Mouse (Mus musculus) adrenal gland, postnatal 4 days (tissue): ENCODE results near the gene Iffo1. TPM values are rescaled to one million over a fixed set of nuclear protein-coding genes. Genes with fewer than 3 reads are reported as not detected.

Source experiments
- DNase-seq, 2 experiments: peaks; one replicate each; pipeline ENCODE4 v3.0.0; 2021 to 2022; ENCODE audit warnings: low spot score in 2 of 2, mixed read lengths in 2 of 2
- total RNA-seq, 2 experiments: library from RNA; stranded (reverse); gene quantifications; 2 replicates each; pipeline ENCODE4 v1.2.3; 2021

The Iffo1 gene
- total RNA-seq, 2 experiments from 2014 or later: 42.7 to 49.9 TPM

GRCm38 (mm10) chr6:125137002-125137671 is 7.9 kb upstream of the Iffo1 start:
- DNase-seq: no peak

- DNase-seq: no peak
Observed at GRCm38 (mm10) chr6:125139747-125140146, 5.3 kb upstream of the Iffo1 start.

- no peak for DNase-seq
Observed at GRCm38 (mm10) chr6:125142436-125142835, 2.6 kb upstream of the Iffo1 start.

GRCm38 (mm10) chr6:125143128-125143527 is 1.9 kb upstream of the Iffo1 start:
- DNase-seq: no peak

- no peak for DNase-seq
Observed at GRCm38 (mm10) chr6:125143904-125144303, 1.1 kb upstream of the Iffo1 start.

- no peak for DNase-seq
Observed at GRCm38 (mm10) chr6:125145479-125145951, 474 bp downstream of the Iffo1 start.

GRCm38 (mm10) chr6:125146148-125146547 is 1.1 kb downstream of the Iffo1 start:
- DNase-seq: no peak

- DNase-seq: peak in 1 of 2 experiments; percentile 35
Observed at GRCm38 (mm10) chr6:125146797-125147196, 1.8 kb downstream of the Iffo1 start.

- no peak for DNase-seq
Observed at GRCm38 (mm10) chr6:125147329-125147728, 2.3 kb downstream of the Iffo1 start.

GRCm38 (mm10) chr6:125148251-125148925 is 3.3 kb downstream of the Iffo1 start:
- no peak for DNase-seq

- DNase-seq: no peak
Observed at GRCm38 (mm10) chr6:125148926-125149568, 4.0 kb downstream of the Iffo1 start.

- no peak for DNase-seq
Observed at GRCm38 (mm10) chr6:125149569-125149950, 4.5 kb downstream of the Iffo1 start.

GRCm38 (mm10) chr6:125152212-125153017 is 7.4 kb downstream of the Iffo1 start:
- no peak for DNase-seq

- DNase-seq: no peak
Observed at GRCm38 (mm10) chr6:125153018-125153389, 8.0 kb downstream of the Iffo1 start.

- DNase-seq: no peak
Observed at GRCm38 (mm10) chr6:125153682-125154081, 8.6 kb downstream of the Iffo1 start.

- no peak for DNase-seq
Observed at GRCm38 (mm10) chr6:125154550-125154949, 9.5 kb downstream of the Iffo1 start.

- DNase-seq: no peak
Observed at GRCm38 (mm10) chr6:125155262-125155661, 10.2 kb downstream of the Iffo1 start.

GRCm38 (mm10) chr6:125156491-125156890 is 11.4 kb downstream of the Iffo1 start:
- DNase-seq: no peak

- no peak for DNase-seq
Observed at GRCm38 (mm10) chr6:125156903-125157614, 12.0 kb downstream of the Iffo1 start.

GRCm38 (mm10) chr6:125158944-125159492 is 14.0 kb downstream of the Iffo1 start:
- no peak for DNase-seq
